Mouse (Mus musculus): ENCODE data around the gene Tmem87b.

The Tmem87b gene

GRCm38 (mm10) chr2:128820631-128821030 lies 2.7 kb downstream of the Tmem87b start:
- peak; percentile 62 for DNase-seq

GRCm38 (mm10) chr2:128823893-128824292 lies 6.0 kb downstream of the Tmem87b start:
- DNase-seq, result no peak

GRCm38 (mm10) chr2:128827787-128828186 lies 9.9 kb downstream of the Tmem87b start:
- peak; percentile 16 for DNase-seq

- peak; percentile 15 for DNase-seq
Measured at GRCm38 (mm10) chr2:128832611-128833010, 14.7 kb downstream of the Tmem87b start.

GRCm38 (mm10) chr2:128833035-128833434 lies 15.1 kb downstream of the Tmem87b start:
- no peak for DNase-seq

- peak; percentile 49 for DNase-seq
Measured at GRCm38 (mm10) chr2:128833435-128833834, 15.5 kb downstream of the Tmem87b start.

- peak; percentile 46 for DNase-seq
Measured at GRCm38 (mm10) chr2:128837531-128837930, 19.6 kb downstream of the Tmem87b start.

GRCm38 (mm10) chr2:128838611-128839010 lies 20.7 kb downstream of the Tmem87b start:
- DNase-seq, result peak; percentile 59

- peak; percentile 50 for DNase-seq
Measured at GRCm38 (mm10) chr2:128839501-128839900, 21.6 kb downstream of the Tmem87b start.

GRCm38 (mm10) chr2:128842437-128842836 lies 24.5 kb downstream of the Tmem87b start:
- peak; percentile 61 for DNase-seq

GRCm38 (mm10) chr2:128850036-128850435 lies 32.1 kb downstream of the Tmem87b start:
- DNase-seq, result peak; percentile 78

- no peak for DNase-seq
Measured at GRCm38 (mm10) chr2:128856673-128857072, 38.8 kb downstream of the Tmem87b start.

GRCm38 (mm10) chr2:128858962-128859361 lies 41.0 kb downstream of the Tmem87b start:
- peak; percentile 82 for DNase-seq

- peak; percentile 78 for DNase-seq
Measured at GRCm38 (mm10) chr2:128859861-128860260, 41.9 kb downstream of the Tmem87b start.

- peak; percentile 62 for DNase-seq
Measured at GRCm38 (mm10) chr2:128862636-128863035, 44.7 kb downstream of the Tmem87b start, which contains the start of gene Fbln7. Gene Fbln7 (plus strand): TSS chr2:128862981.

- peak; percentile 94 for DNase-seq
Measured at GRCm38 (mm10) chr2:128863777-128864331, 45.9 kb downstream of the Tmem87b start.

GRCm38 (mm10) chr2:128865061-128865460 lies 47.1 kb downstream of the Tmem87b start:
- peak; percentile 73 for DNase-seq

- peak; percentile 91 for DNase-seq
Measured at GRCm38 (mm10) chr2:128871656-128872055, 53.7 kb downstream of the Tmem87b start.

- DNase-seq, result no peak
Measured at GRCm38 (mm10) chr2:128872256-128872655, 54.3 kb downstream of the Tmem87b start.

- DNase-seq, result no peak
Measured at GRCm38 (mm10) chr2:128875526-128875925, 57.6 kb downstream of the Tmem87b start.

GRCm38 (mm10) chr2:128881236-128881635 lies 63.3 kb downstream of the Tmem87b start:
- no peak for DNase-seq

GRCm38 (mm10) chr2:128885225-128885811 lies 67.4 kb downstream of the Tmem87b start:
- no peak for DNase-seq

- no peak for DNase-seq
Measured at GRCm38 (mm10) chr2:128887866-128888550, 70.1 kb downstream of the Tmem87b start.
